8 mouse cellular contexts compared by ENCODE assay signal in genomic region chr19:36925671-36926552, GRCm38 (mm10). TPM values are rescaled to one million over a fixed set of nuclear protein-coding genes. Genes with fewer than 3 reads are reported as not detected.
DNase-seq lines count a peak whose midpoint lies in the region; ATAC-seq and TF ChIP-seq lines count a peak whose summit lies in the region.

Gene Btaf1 (plus strand): TSS chr19:36926079.

- H3K4me3 ChIP-seq in ES-Bruce4 (ENCODE audit: low read depth, low read length): peak within 1 kb of the TSS; percentile 87
- peak within 1 kb of the TSS; percentile 97 for H3K4me3 ChIP-seq in forebrain, embryonic 12.5 days (replicated peaks)
- peak within 1 kb of the TSS; percentile 98 for H3K4me3 ChIP-seq in heart, postnatal 0 days (ENCODE audit: low read depth, low read length)
- peak within 1 kb of the TSS; percentile 66 for H3K4me3 ChIP-seq in lung, adult 2 months (replicated peaks; ENCODE audit: extremely low read depth, low read depth, low read length)
- H3K4me3 ChIP-seq in olfactory bulb, adult 2 months (ENCODE audit: insufficient read depth, low read depth, low read length): peak within 1 kb of the TSS; percentile 79
- H3K4me3 ChIP-seq in thymus, adult 2 months (ENCODE audit: control insufficient read depth, insufficient read depth, low read length): peak within 1 kb of the TSS; percentile 92

- ATAC-seq in forebrain, embryonic 12.5 days (ENCODE audit: low FRiP score): peak; percentile 98
- ATAC-seq in heart, postnatal 0 days (ENCODE audit: insufficient read depth, low read depth): peak; percentile 97

- H3K27me3 ChIP-seq in ES-Bruce4 (ENCODE audit: control insufficient read depth, insufficient read depth, low read length, poor library complexity, severe bottlenecking): no peaks in the 10 kb centered on the region
- H3K27me3 ChIP-seq in forebrain, embryonic 12.5 days: no peaks in the 10 kb centered on the region
- no peaks in the 10 kb centered on the region for H3K27me3 ChIP-seq in heart, postnatal 0 days (ENCODE audit: control insufficient read depth, insufficient read depth, low read length)
- no peaks in the 10 kb centered on the region for H3K27me3 ChIP-seq in thymus, adult 2 months (ENCODE audit: control insufficient read depth, insufficient read depth, low read length)

- H3K9ac ChIP-seq in ES-Bruce4 (ENCODE audit: low read depth, poor library complexity, severe bottlenecking): peak within 1 kb of the TSS; percentile 100
- H3K9ac ChIP-seq in forebrain, embryonic 12.5 days: peak within 1 kb of the TSS; percentile 89
- H3K9ac ChIP-seq in heart, postnatal 0 days (replicated peaks; ENCODE audit: low read depth, low read length): peak within 1 kb of the TSS; percentile 96

- TF ChIP-seq EP300 in ES-Bruce4 (IDR thresholded peaks at IDR 0.05; ENCODE audit: insufficient read depth, low read depth, low read length): no peak
- TF ChIP-seq EP300 in heart, postnatal 0 days (IDR thresholded peaks at IDR 0.05; ENCODE audit: low read depth): no peak

- H3K27ac ChIP-seq in ES-Bruce4 (ENCODE audit: insufficient read depth, low read length): peak within 1 kb of the TSS; percentile 60
- H3K27ac ChIP-seq in forebrain, embryonic 12.5 days: peak within 1 kb of the TSS; percentile 94
- H3K27ac ChIP-seq in heart, postnatal 0 days (ENCODE audit: low read depth): peak within 1 kb of the TSS; percentile 97
- H3K27ac ChIP-seq in olfactory bulb, adult 2 months (ENCODE audit: insufficient read depth, low read depth, low read length): peak within 1 kb of the TSS; percentile 67
- H3K27ac ChIP-seq in thymus, adult 2 months (ENCODE audit: control insufficient read depth, insufficient read depth, low read length): peak within 1 kb of the TSS; percentile 25

- no peaks in the 10 kb centered on the region for H3K9me3 ChIP-seq in ES-Bruce4 (replicated peaks; ENCODE audit: control insufficient read depth, insufficient read depth, low read length, poor library complexity, severe bottlenecking)
- no peaks in the 10 kb centered on the region for H3K9me3 ChIP-seq in forebrain, embryonic 12.5 days
- H3K9me3 ChIP-seq in heart, postnatal 0 days (replicated peaks; ENCODE audit: control insufficient read depth, low read length): no peaks in the 10 kb centered on the region

- no peaks in the 10 kb centered on the region for H3K36me3 ChIP-seq in ES-Bruce4 (ENCODE audit: control insufficient read depth, insufficient read depth, low read length, poor library complexity, severe bottlenecking)
- H3K36me3 ChIP-seq in forebrain, embryonic 12.5 days (replicated peaks): no peaks in the 10 kb centered on the region
- no peaks in the 10 kb centered on the region for H3K36me3 ChIP-seq in heart, postnatal 0 days (replicated peaks; ENCODE audit: control insufficient read depth, insufficient read depth, low read length)
- no peaks in the 10 kb centered on the region for H3K36me3 ChIP-seq in thymus, adult 2 months (ENCODE audit: control insufficient read depth, insufficient read depth, low read length)

- peak; percentile 82 for DNase-seq in c-Kit-positive CD71-positive TER-119-positive erythroid progenitor cells, embryonic 14.5 days (ENCODE audit: low spot score)
- DNase-seq in heart, postnatal 0 days (ENCODE audit: low spot score): peak; percentile 89
- peak; percentile 76 for DNase-seq in large intestine, adult 2 months (ENCODE audit: low read depth, low spot score)
- peak; percentile 86 for DNase-seq in lung, adult 2 months
- peak; percentile 74 for DNase-seq in thymus, adult 2 months

- peak within 1 kb of the TSS; percentile 79 for H3K4me2 ChIP-seq in forebrain, embryonic 12.5 days
- peak within 1 kb of the TSS; percentile 88 for H3K4me2 ChIP-seq in heart, postnatal 0 days (ENCODE audit: low read depth, low read length)

- H3K4me1 ChIP-seq in ES-Bruce4 (ENCODE audit: control insufficient read depth, insufficient read depth, low read length): no peaks in the 10 kb centered on the region
- H3K4me1 ChIP-seq in forebrain, embryonic 12.5 days: peaks cover 21% of the 10 kb centered on the region
- H3K4me1 ChIP-seq in heart, postnatal 0 days (ENCODE audit: control insufficient read depth, insufficient read depth): peaks cover 16% of the 10 kb centered on the region
- H3K4me1 ChIP-seq in lung, adult 2 months (ENCODE audit: control insufficient read depth, insufficient read depth, low read length): peaks cover 4% of the 10 kb centered on the region
- no peaks in the 10 kb centered on the region for H3K4me1 ChIP-seq in olfactory bulb, adult 2 months (ENCODE audit: control insufficient read depth, insufficient read depth, low read length)
- H3K4me1 ChIP-seq in thymus, adult 2 months (replicated peaks; ENCODE audit: control insufficient read depth, insufficient read depth, low read length): 0 out of 2 replicates have a peak, but pooled peaks cover 3% of the 10 kb centered on the region

- peak; percentile 18 for TF ChIP-seq POLR2A in ES-Bruce4 (IDR thresholded peaks at IDR 0.05; ENCODE audit: insufficient read depth, low read length)
- peak; percentile 72; the same call in 1 of the 2 replicates for TF ChIP-seq POLR2A in lung, adult 2 months (IDR thresholded peaks at IDR 0.05; ENCODE audit: borderline replicate concordance, extremely low read depth, low read depth, low read length)
- TF ChIP-seq POLR2A in olfactory bulb, adult 2 months (IDR thresholded peaks at IDR 0.05; ENCODE audit: insufficient read depth, low read depth, low read length): peak; percentile 99
- TF ChIP-seq POLR2A in thymus, adult 2 months (IDR thresholded peaks at IDR 0.05; ENCODE audit: control insufficient read depth, extremely low read depth, insufficient read depth, low read length, poor library complexity): peak; percentile 97

- no peak for TF ChIP-seq CTCF in ES-Bruce4 (IDR thresholded peaks at IDR 0.05; ENCODE audit: low read depth, low read length)
- TF ChIP-seq CTCF in heart, postnatal 0 days (IDR thresholded peaks at IDR 0.05; ENCODE audit: low read depth): no peak; the same call in 1 of the 2 replicates
- no peak for TF ChIP-seq CTCF in lung, adult 2 months (IDR thresholded peaks at IDR 0.05; ENCODE audit: insufficient read depth, low read length)
- TF ChIP-seq CTCF in olfactory bulb, adult 2 months (IDR thresholded peaks at IDR 0.05; ENCODE audit: insufficient read depth, low read depth, low read length): no peak
- peak; percentile 37; the same call in 1 of the 2 replicates for TF ChIP-seq CTCF in thymus, adult 2 months (IDR thresholded peaks at IDR 0.05; ENCODE audit: borderline replicate concordance, control insufficient read depth, extremely low read depth, insufficient read depth, low read length, poor library complexity)

- under 1% methylated on average over 87 of the region's 98 CpGs for WGBS in forebrain, embryonic 12.5 days
- under 1% methylated on average over 66 of the region's 98 CpGs for WGBS in heart, postnatal 0 days
- WGBS in large intestine, adult 2 months: under 1% methylated on average over 95 of the region's 98 CpGs
- WGBS in lung, adult 2 months: under 1% methylated on average over 98 of the region's 98 CpGs
- under 1% methylated on average over 98 of the region's 98 CpGs for WGBS in olfactory bulb, adult 2 months
- WGBS in thymus, adult 2 months: under 1% methylated on average over 98 of the region's 98 CpGs

RNA-seq across cellular contexts. Expression of gene Btaf1, which starts in this region (rescaled TPM):
- polyA plus RNA-seq in ES-Bruce4 (2011; ENCODE audit: insufficient read depth, insufficient read length, low read depth, missing spikeins): 46.3 and 49.9 TPM in 2 replicates
- polyA plus RNA-seq in forebrain, embryonic 12.5 days (2016; fragmentation: Nextera tagmentation; extraction: Ambion mirVana): 20.3 and 20.9 TPM in 2 replicates
- 12.0 and 12.6 TPM in 2 replicates for total RNA-seq in heart, postnatal 0 days (2014; rRNA removed; ENCODE audit: low replicate concordance)
- polyA plus RNA-seq in heart, postnatal 0 days (2015; fragmentation: Nextera tagmentation; extraction: Ambion mirVana): 2.9 and 3.0 TPM in 2 replicates
- polyA plus RNA-seq in large intestine, adult 2 months (2012; rRNA removed): 4.0 and 5.7 TPM in 2 replicates
- polyA plus RNA-seq in lung, adult 2 months (2012; rRNA removed): 4.6 and 6.3 TPM in 2 replicates
- not detected in 2 replicates for polyA plus RNA-seq in olfactory bulb, adult 2 months (2012; ENCODE audit: insufficient read depth, insufficient read length, low replicate concordance, missing spikeins)
- 9.0 and 9.8 TPM in 2 replicates for polyA plus RNA-seq in thymus, adult 2 months (2012; rRNA removed)

Comparison
In these comparisons a context has a peak if more than half of its experiments do, and no peak if none do; other contexts are left out.
1. Peak in every context shown above with its lines: DNase-seq, ATAC-seq, H3K4me3 ChIP-seq and H3K27ac ChIP-seq.
2. H3K27ac ChIP-seq: peak in every context shown above with its lines; median percentile 97 in heart, postnatal 0 days; 94 in forebrain, embryonic 12.5 days; 67 in olfactory bulb, adult 2 months; 60 in ES-Bruce4; 25 in thymus, adult 2 months.
3. POLR2A ChIP-seq: peak in every context shown above with its lines; median percentile 99 in olfactory bulb, adult 2 months; 97 in thymus, adult 2 months; 72 in lung, adult 2 months; 18 in ES-Bruce4.